Mouse (Mus musculus) lung, embryonic 16.5 days (tissue): Measurements from ENCODE around the gene Ccdc74a. TPM values are rescaled to one million over a fixed set of nuclear protein-coding genes. Genes with fewer than 3 reads are reported as not detected.

Experiments used
- ATAC-seq: fragments of 200-750 bp; cut with Nextera tagmentation; 2 replicates; pipeline ENCODE4 v1.8.0; 2017; ENCODE audit warnings: low read depth, mild to moderate bottlenecking, moderate library complexity
- H3K27ac ChIP-seq: fragments of 300-500 bp; sonication (generic); 2 replicates; pipeline ENCODE4 v1.5.1; 2014; ENCODE audit warnings: mild to moderate bottlenecking, control low read depth, low read length
- H3K27me3 ChIP-seq: fragments of 300-500 bp; sonication (generic); 2 replicates; pipeline ENCODE4 v1.6.1; 2014; ENCODE audit warnings: low read depth, low read length, mixed read lengths; ENCODE audit not compliant: control insufficient read depth, insufficient read depth
- H3K36me3 ChIP-seq: fragments of 300-500 bp; sonication (generic); 2 replicates; pipeline ENCODE4 v1.6.1; 2014; ENCODE audit warnings: low read length; ENCODE audit not compliant: control insufficient read depth, insufficient read depth
- H3K4me1 ChIP-seq: fragments of 300-500 bp; sonication (generic); replicated peaks from 2 replicates; pipeline ENCODE4 v1.6.1; 2014; ENCODE audit warnings: low read length, mixed read lengths; ENCODE audit not compliant: control insufficient read depth, insufficient read depth
- H3K4me2 ChIP-seq: fragments of 300-500 bp; sonication (generic); 2 replicates; pipeline ENCODE4 v1.6.1; 2014; ENCODE audit warnings: low read depth, low read length, control low read depth
- H3K4me3 ChIP-seq: fragments of 300-500 bp; sonication (generic); 2 replicates; pipeline ENCODE4 v1.5.1; 2014; ENCODE audit warnings: mild to moderate bottlenecking, low read length, control low read depth
- H3K9ac ChIP-seq: fragments of 300-500 bp; sonication (generic); 2 replicates; pipeline ENCODE4 v1.6.1; 2014; ENCODE audit warnings: low read length, control low read depth
- H3K9me3 ChIP-seq: fragments of 300-500 bp; sonication (generic); 2 replicates; pipeline ENCODE4 v1.6.1; 2016; ENCODE audit warnings: low read length; ENCODE audit not compliant: control insufficient read depth
- WGBS: fragments of 180-500 bp; shearing (Covaris S2); extraction: QIAGEN DNeasy Blood & Tissue Kit; methylation state at CpG from one replicate; pipeline ENCODE4 v1.1.7; 2014; 5-methylcytosine and 5-hydroxymethylcytosine counted together
- polyA plus RNA-seq: library from polyadenylated mRNA; unstranded; fragments of >200 nt; fragmentation: Nextera tagmentation; extraction: Ambion mirVana; gene quantifications from 2 replicates; pipeline ENCODE4 v1.2.1, GENCODE M21; 2015

Ccdc74a gene
- polyA plus RNA-seq, 1 experiment from 2014 or later, result 9.1 TPM

DNA sequence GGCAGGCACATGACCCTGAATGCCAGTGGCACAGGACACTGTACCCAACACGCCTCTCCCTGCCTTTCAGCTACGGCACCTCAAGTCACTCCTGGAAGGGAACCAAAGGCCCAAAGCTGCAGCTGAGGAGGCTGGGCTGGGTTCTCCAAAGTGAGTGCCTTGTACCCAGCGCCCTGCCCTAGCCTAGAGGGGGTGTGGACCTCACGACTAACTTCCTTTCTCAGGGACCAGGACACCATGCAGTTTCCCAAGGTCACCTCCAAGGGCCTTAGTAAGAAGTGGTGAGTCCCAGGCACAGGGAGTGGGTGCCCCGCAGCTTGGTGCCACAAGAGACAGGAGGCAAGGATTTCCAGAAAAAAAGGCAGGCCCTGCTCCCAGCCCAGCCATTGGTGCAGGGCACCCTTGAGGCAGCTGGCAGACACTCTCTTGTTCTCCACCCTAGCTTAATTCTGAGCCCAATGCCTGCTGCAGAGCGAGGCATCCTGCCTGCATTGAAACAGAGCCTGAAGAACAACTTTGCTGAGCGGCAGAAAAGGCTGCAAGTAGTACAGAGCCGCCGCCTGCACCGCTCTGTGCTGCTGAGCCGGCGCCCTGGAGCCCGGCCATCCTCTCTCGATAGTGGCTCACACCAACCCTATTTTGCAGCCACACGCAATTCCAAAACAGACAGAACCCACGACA is 3.8 kb downstream of the Ccdc74a start:
- H3K4me2 ChIP-seq, result no peak overlapping the region
- no peaks in the 10 kb centered on the region for H3K9me3 ChIP-seq
- H3K4me1 ChIP-seq, result peaks cover 9% of the 10 kb centered on the region
- ATAC-seq, result no peak
- 84% methylated on average over 16 of the region's 16 CpGs for WGBS
- no peaks in the 10 kb centered on the region for H3K27me3 ChIP-seq
- H3K27ac ChIP-seq, result no peak overlapping the region
- H3K9ac ChIP-seq, result no peak overlapping the region
- no peak overlapping the region for H3K4me3 ChIP-seq
- peaks cover 25% of the 10 kb centered on the region for H3K36me3 ChIP-seq

DNA sequence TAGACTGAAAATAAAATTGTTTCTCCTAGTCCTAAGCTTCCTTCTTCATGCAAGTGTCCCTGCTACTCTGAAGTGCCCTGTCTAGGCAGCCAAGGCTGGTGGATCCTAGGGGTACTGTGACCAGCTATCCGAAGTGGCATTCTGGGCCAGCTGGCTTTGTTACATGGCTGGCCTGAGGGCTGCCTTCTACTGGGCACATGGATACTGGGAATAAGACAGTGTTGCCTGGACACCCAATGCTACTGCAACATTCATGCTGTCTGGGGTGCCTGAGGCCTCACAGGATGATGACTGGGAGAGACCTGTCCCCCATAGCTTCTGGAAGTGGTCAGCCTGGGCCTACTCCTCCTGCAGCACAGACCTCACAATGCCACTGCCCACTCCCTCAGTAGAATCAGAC is 4.4 kb downstream of the Ccdc74a start:
- Histone ChIP-seq H3K9ac (no peak overlapping the region), H3K4me1 (peaks cover 9% of the 10 kb centered on the region), H3K9me3 (no peaks in the 10 kb centered on the region), H3K27me3 (no peaks in the 10 kb centered on the region), H3K36me3 (peaks cover 28% of the 10 kb centered on the region), H3K4me2 (no peak overlapping the region), H3K27ac (no peak overlapping the region), H3K4me3 (no peak overlapping the region)
- WGBS, result 96% methylated on average over 1 of the region's 1 CpGs
- ATAC-seq, result no peak

DNA sequence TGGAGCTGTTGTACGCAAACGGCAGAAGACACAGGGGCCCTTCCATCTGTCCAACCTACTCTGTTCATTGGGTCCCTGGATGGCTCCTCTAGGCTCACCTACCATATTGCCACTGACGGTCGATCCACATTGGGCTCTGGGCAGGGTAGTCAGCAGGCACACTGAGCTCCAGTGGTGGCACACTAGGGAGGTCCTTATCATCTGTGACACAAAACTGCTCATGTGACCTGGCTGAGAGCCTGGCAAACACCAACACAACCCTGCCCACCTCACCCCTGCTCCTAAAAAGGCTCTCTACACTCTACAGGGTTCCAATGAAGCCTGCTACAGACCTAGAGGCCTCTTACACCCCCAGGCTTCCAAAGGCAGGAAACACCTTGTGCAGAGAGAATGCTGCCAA is 6.3 kb downstream of the Ccdc74a start:
- no peak overlapping the region for H3K27ac ChIP-seq
- ATAC-seq, result no peak
- H3K4me1 ChIP-seq, result no peaks in the 10 kb centered on the region
- H3K9ac ChIP-seq, result no peak overlapping the region
- no peak overlapping the region for H3K4me2 ChIP-seq
- H3K9me3 ChIP-seq, result no peaks in the 10 kb centered on the region
- WGBS, result 86% methylated on average over 4 of the region's 4 CpGs
- no peaks in the 10 kb centered on the region for H3K27me3 ChIP-seq
- no peak overlapping the region for H3K4me3 ChIP-seq
- H3K36me3 ChIP-seq, result peaks cover 28% of the 10 kb centered on the region

DNA sequence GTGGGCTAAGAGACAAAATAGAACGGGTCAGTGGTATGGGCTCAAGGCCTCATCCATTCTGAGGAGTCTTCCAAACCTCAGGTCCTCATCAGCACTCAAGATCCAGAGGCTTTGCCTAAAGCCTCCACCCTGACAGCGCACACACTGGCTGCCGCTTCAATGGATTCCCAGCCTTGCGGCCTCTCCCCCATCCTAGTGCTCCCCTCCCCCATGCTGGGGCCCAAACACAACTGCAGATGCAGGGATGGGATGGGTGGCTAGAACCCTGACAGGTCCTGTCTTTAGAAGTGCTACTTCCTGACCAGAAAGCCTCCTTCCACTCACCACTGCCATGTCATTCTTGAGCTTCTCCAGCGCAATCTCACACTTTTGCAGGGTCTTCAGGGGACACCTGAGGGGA is 7.3 kb downstream of the Ccdc74a start:
- ATAC-seq, result no peak
- Histone ChIP-seq H3K9ac (no peak overlapping the region), H3K4me3 (no peak overlapping the region), H3K9me3 (no peaks in the 10 kb centered on the region), H3K36me3 (peaks cover 28% of the 10 kb centered on the region), H3K27ac (no peak overlapping the region), H3K27me3 (no peaks in the 10 kb centered on the region), H3K4me2 (no peak overlapping the region), H3K4me1 (no peaks in the 10 kb centered on the region)
- 88% methylated on average over 5 of the region's 5 CpGs for WGBS

DNA sequence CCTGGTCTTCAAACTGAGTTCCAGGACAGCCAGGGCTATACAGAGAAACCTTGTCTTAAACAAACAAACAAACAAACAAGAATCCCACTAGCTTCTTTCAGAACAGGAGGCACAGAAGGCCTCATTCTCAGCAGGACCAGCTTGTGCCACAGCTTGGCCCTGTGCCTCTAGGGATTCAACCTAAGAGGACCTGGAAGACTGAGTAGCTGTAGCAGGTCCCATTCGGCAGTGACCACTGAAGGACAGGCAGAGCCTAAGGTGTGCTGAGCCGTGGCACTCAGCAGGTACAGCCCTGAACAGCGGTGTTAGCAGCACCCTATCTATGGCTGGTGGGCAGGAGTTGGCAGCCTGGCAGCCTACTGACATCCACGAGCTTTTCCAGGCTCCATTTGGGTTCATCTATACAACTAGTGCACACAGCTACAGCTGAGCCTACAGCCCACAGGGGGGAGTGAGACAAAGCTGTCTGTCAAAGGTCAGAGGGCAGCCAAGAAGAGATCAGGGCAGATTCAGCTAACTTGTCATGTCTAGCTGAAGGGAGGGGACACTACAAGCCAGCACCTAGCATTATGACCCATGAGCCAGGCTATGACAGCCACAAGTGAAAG is 8.0 kb downstream of the Ccdc74a start:
- Histone ChIP-seq H3K4me1 (no peaks in the 10 kb centered on the region), H3K9me3 (no peaks in the 10 kb centered on the region), H3K36me3 (peaks cover 28% of the 10 kb centered on the region), H3K4me3 (no peak overlapping the region), H3K9ac (no peak overlapping the region), H3K27me3 (no peaks in the 10 kb centered on the region), H3K27ac (no peak overlapping the region), H3K4me2 (no peak overlapping the region)
- 89% methylated on average over 4 of the region's 4 CpGs for WGBS
- ATAC-seq, result no peak

DNA sequence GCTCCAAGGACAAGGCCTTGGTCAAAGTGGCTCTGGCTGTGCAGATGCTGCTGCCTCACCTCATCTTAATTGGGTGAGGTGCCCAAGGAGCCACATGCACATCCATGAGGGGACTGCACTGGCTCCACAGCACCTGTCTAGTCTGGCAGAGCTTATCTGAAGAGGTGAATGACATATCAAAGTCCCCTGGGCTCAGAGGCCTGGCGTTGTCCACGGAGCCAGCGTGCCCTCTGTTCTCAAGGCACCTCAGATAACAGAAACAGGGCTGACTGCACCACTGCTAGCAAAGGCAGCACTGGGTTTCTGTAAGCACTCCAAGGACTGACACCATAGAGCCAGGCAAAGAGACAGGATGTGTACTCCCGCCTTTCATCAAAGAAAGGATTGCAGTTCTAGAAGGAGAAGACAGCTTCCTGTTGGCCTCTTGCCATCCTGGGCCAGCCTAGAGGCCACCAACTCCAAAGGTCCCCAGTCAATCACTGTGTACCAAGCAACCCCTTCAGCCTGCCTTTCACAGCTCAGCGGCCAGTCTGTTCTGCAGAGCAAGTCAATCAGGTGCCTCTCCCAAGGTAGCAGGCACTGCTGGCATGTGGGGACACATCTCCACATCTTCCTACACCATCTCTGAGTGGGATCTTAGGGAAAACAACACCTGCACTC is 10.1 kb downstream of the Ccdc74a start:
- ATAC-seq, result no peak
- H3K4me2 ChIP-seq, result no peak overlapping the region
- no peaks in the 10 kb centered on the region for H3K27me3 ChIP-seq
- no peak overlapping the region for H3K4me3 ChIP-seq
- H3K27ac ChIP-seq, result no peak overlapping the region
- peaks cover 38% of the 10 kb centered on the region for H3K36me3 ChIP-seq
- no peak overlapping the region for H3K9ac ChIP-seq
- 62% methylated on average over 5 of the region's 5 CpGs for WGBS
- no peaks in the 10 kb centered on the region for H3K4me1 ChIP-seq
- no peaks in the 10 kb centered on the region for H3K9me3 ChIP-seq

DNA sequence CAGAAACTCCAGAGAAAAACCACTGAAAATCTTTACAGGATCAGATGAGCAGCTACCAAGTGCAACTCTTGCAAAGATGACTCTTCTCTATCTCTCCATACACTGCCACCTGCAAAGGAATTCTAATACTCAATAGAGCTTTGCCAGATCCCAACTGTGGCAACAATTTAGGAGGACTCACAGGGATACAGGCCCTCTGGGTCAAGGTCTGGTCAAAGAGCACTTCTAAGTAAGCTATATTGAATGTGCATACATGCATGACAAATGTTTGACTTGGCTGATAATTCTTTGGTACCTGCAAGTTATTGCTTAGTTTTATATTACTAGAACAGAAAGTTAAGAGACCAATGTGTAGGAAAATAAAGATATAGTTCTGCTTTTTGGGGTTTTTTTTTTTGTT is 19.3 kb downstream of the Ccdc74a start:
- Histone ChIP-seq H3K9ac (no peak overlapping the region), H3K9me3 (no peaks in the 10 kb centered on the region), H3K27me3 (no peaks in the 10 kb centered on the region), H3K27ac (no peak overlapping the region), H3K4me1 (no peaks in the 10 kb centered on the region), H3K4me2 (no peak overlapping the region), H3K36me3 (peaks cover 24% of the 10 kb centered on the region), H3K4me3 (no peak overlapping the region)
- no peak for ATAC-seq

DNA sequence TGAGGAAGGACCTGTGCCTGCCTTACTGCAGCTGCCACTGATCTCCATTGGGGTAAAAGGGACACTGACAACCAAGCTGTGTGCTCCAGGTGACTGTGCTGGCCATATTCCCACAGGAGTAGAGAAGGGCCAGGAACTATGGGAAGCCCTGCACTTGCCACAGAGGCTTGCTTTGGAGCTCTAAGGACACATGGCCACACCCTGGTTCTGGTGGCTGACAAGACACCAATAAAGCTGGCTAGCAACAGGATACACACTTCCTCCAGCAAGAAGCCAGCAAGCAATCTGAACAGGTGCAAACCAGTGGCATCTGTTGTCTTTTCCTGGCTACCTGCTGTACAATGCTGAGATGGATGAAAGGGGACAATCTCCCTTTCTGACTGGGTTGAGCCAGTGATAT is 23.6 kb downstream of the Ccdc74a start:
- no peak for ATAC-seq
- H3K9ac ChIP-seq, result no peak overlapping the region
- peaks cover 38% of the 10 kb centered on the region for H3K36me3 ChIP-seq
- H3K4me3 ChIP-seq, result no peak overlapping the region
- no peaks in the 10 kb centered on the region for H3K9me3 ChIP-seq
- H3K27ac ChIP-seq, result no peak overlapping the region
- no peaks in the 10 kb centered on the region for H3K27me3 ChIP-seq
- no peaks in the 10 kb centered on the region for H3K4me1 ChIP-seq
- no peak overlapping the region for H3K4me2 ChIP-seq

DNA sequence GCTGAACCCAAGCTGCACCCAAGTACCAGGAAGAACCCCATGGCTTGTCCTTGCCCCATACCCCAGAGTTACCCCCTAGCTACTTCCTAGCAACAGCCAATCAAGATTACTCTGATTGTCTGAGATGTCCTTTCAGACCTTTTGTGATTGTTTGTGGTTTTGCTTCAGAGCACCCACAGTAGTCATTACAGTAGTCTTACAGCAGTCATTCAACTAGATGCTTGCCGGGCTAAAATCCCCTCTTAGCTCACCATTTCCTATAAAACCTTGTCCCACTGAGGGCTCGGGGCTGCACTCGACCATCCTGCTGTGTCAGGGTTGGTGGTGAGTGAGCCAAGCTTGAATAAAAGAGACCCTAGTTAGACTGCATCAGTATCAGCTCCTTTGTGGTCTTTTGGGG is 48.6 kb downstream of the Ccdc74a start:
- Histone ChIP-seq H3K27ac (no peak overlapping the region), H3K9me3 (no peaks in the 10 kb centered on the region; the same call in 1 of the 2 replicates), H3K4me3 (no peak overlapping the region), H3K4me1 (no peaks in the 10 kb centered on the region), H3K36me3 (peaks cover 12% of the 10 kb centered on the region), H3K9ac (no peak overlapping the region), H3K27me3 (no peaks in the 10 kb centered on the region), H3K4me2 (no peak overlapping the region)
- ATAC-seq, result no peak
- WGBS, result 92% methylated on average over 3 of the region's 3 CpGs
